Mouse (Mus musculus) cerebellum, adult 2 months (tissue): ENCODE measurements around the gene Zfhx2. TPM values are rescaled to one million over a fixed set of nuclear protein-coding genes. Genes with fewer than 3 reads are reported as not detected.

ENCODE experiments used
- DNase-seq, 2 experiments: peaks; one replicate each; pipeline ENCODE4 v3.0.0; 2021
- H3K27ac ChIP-seq: fragments of 200-500 bp; 2 replicates; pipeline ENCODE4 v1.5.1; 2012; ENCODE audit warnings: low read length, control low read depth, inconsistent platforms; ENCODE audit not compliant: insufficient read depth
- H3K27me3 ChIP-seq: fragments of 200-500 bp; 2 replicates; pipeline ENCODE4 v1.6.1; 2012; ENCODE audit warnings: inconsistent platforms, mild to moderate bottlenecking, low read length, moderate library complexity; ENCODE audit not compliant: control insufficient read depth, insufficient read depth
- H3K4me1 ChIP-seq: fragments of 200-500 bp; 2 replicates; pipeline ENCODE4 v1.6.1; 2011; ENCODE audit warnings: low read length; ENCODE audit not compliant: control insufficient read depth, insufficient read depth
- H3K4me3 ChIP-seq: fragments of 200-500 bp; replicated peaks from 2 replicates; pipeline ENCODE3; 2011; ENCODE audit warnings: mild to moderate bottlenecking, low read depth, low read length, control low read depth; ENCODE audit not compliant: insufficient read depth
- CTCF ChIP-seq: fragments of 200-500 bp; IDR thresholded peaks from 2 replicates; pipeline ENCODE4 v1.5.1; 2011; ENCODE audit warnings: low read depth, mild to moderate bottlenecking, control low read depth, low read length, moderate library complexity, borderline replicate concordance; ENCODE audit not compliant: insufficient read depth
- POLR2A ChIP-seq: fragments of 200-500 bp; IDR thresholded peaks from 2 replicates; pipeline ENCODE4 v1.6.1; 2011; ENCODE audit warnings: low read length, control low read depth, borderline replicate concordance; ENCODE audit not compliant: insufficient read depth
- WGBS: fragments of 180-500 bp; shearing (Covaris S2); methylation state at CpG from one replicate; pipeline ENCODE4 v1.1.7; 2018; 5-methylcytosine and 5-hydroxymethylcytosine counted together
- polyA plus RNA-seq: library from polyadenylated mRNA; depleted of rRNA; stranded (reverse); fragments of >200 nt; gene quantifications from 2 replicates; pipeline ENCODE4 v1.2.3, GENCODE M21; 2012

Gene Zfhx2
- polyA plus RNA-seq, 1 experiment, result 10.7 TPM

DNA sequence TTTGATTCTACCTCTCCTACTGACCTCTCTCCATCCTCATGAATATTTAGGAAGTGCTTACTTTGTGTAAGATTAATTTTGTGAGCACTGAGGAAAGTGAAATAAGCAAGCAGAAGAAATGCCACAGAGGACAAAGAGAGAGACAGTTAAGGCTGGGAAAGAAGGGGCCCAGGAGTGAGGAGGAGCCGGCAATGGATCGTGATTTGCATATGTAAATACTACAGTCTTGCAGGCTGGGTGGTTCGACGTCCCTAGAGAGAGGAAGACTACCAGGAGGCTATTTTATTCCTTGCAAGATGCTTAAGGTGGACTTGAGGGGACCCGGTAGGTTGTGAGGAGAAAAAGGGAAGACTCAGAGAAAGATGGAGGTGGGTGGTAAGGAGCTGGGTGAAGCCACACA, 11.0 kb downstream of the Zfhx2 start:
- Histone ChIP-seq H3K27me3 (no peaks in the 10 kb centered on the region), H3K4me3 (no peak overlapping the region), H3K4me1 (peaks cover 32% of the 10 kb centered on the region), H3K27ac (no peak overlapping the region; the same call in 1 of the 2 replicates)
- WGBS, result 35% methylated on average over 5 of the region's 5 CpGs
- no peak for DNase-seq
- TF ChIP-seq CTCF (no peak), POLR2A (no peak)

GRCm38 (mm10) chr14:55079214-55079970, 12.7 kb downstream of the Zfhx2 start:
- no peak overlapping the region for H3K4me3 ChIP-seq
- 14% methylated on average over 8 of the region's 8 CpGs for WGBS
- DNase-seq, result peak; percentile 75 to 86
- TF ChIP-seq POLR2A, result peak; percentile 28; the same call in 1 of the 2 replicates
- peak; percentile 94 for TF ChIP-seq CTCF
- peaks cover 25% of the 10 kb centered on the region for H3K4me1 ChIP-seq
- no peaks in the 10 kb centered on the region for H3K27me3 ChIP-seq
- H3K27ac ChIP-seq, result peak overlapping the region; percentile 39

DNA sequence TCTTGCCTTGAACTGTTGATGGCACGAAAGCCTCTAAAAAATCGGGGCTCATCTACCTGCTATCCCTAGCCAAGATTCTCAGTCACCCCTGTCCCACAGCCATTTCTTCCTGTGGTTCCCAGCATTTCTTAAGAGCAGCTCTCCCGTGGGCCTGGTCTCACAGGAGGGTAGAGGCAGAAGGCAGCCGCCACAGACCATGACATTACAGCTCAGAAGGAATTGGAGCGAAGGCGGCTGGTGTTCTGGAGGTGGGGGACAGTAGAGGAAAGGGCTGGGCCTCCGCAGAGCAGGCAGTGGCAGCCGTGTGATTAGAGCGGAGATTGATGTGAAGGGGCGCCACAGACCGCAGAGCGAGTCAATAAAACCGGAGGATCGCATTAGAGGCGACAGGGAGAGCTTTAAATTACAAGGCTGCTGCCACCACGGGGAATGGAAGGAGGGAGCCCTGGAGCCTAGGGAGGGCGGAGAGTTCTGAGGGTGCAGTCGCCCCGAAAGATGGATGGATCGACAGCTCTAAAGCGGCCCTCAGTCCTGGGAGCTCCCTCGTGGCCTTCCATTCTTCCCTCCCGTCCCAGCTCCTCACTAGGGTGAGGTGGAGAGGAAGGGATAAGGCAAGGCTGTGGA, 13.6 kb downstream of the Zfhx2 start:
- Histone ChIP-seq H3K27ac (peak overlapping the region; percentile 39), H3K27me3 (no peaks in the 10 kb centered on the region), H3K4me3 (no peak overlapping the region), H3K4me1 (peaks cover 34% of the 10 kb centered on the region)
- 42% methylated on average over 23 of the region's 23 CpGs for WGBS
- TF ChIP-seq POLR2A, result no peak
- peak in 1 of 2 experiments; percentile 57 for DNase-seq

DNA sequence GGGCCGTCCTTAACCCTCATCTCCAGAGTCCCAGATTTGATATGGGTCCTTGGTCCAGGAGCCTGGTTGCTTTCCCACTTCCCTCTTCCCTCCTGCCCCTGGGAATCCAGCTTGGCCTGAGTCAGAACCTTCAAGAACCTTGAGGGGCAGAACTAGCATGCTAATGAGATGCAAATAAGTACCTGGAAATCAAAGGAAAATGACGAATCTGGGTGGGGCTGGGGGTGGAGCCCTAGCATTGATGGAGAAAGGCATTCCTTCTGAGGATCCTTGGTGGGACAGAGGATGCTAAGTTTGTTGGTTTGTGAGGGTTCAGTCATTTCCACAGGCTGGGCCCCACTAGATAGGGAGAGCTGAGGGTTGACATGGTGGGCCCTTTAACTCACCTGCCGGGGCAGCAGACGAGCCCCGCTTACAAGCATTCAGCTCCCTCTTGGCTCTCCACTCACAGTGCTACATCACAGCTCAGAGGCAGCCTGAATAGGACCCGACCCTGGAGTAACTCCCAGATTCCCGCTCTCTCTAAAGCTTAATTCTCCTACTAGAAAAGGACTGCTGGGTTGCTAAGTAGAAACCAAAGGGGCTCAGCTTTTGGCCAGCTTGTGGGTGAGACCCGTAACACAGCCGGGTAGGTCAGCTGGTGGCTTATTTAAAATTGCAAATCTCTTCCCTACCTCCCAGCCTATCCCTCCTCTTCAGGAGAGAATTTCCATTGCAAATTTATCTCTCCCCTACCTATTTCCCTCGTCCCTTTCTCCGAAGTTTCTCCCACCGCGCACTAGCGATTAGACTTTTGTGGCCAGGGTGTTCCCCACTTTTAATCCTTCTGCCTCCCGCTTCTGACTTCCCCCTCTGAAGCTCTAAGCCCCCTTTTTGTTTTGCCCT, 14.4 kb downstream of the Zfhx2 start:
- peak overlapping the region; percentile 39 for H3K27ac ChIP-seq
- H3K4me1 ChIP-seq, result peaks cover 42% of the 10 kb centered on the region
- H3K4me3 ChIP-seq, result no peak overlapping the region
- no peak for TF ChIP-seq CTCF
- no peak for TF ChIP-seq POLR2A
- no peak for DNase-seq
- no peaks in the 10 kb centered on the region for H3K27me3 ChIP-seq
- 46% methylated on average over 15 of the region's 15 CpGs for WGBS

- no peak overlapping the region for H3K27ac ChIP-seq
- H3K4me1 ChIP-seq, result peaks cover 49% of the 10 kb centered on the region
- TF ChIP-seq CTCF (no peak), POLR2A (no peak)
Measured at GRCm38 (mm10) chr14:55076956-55077355, 15.2 kb downstream of the Zfhx2 start.

GRCm38 (mm10) chr14:55076224-55076623, 15.9 kb downstream of the Zfhx2 start:
- WGBS, result 8% methylated on average over 6 of the region's 6 CpGs
- peak; percentile 63 to 64 for DNase-seq
- peaks cover 55% of the 10 kb centered on the region for H3K4me1 ChIP-seq

More at GRCm38 (mm10) chr14:55076956-55077355, 15.2 kb downstream of the Zfhx2 start:
- no peaks in the 10 kb centered on the region for H3K27me3 ChIP-seq
- H3K4me3 ChIP-seq, result no peak overlapping the region
- DNase-seq, result no peak
- 49% methylated on average over 3 of the region's 3 CpGs for WGBS

GRCm38 (mm10) chr14:55074416-55074815, 17.7 kb downstream of the Zfhx2 start:
- 0 out of 2 replicates have a peak overlapping the region, but pooled peaks have one; percentile 17 for H3K27ac ChIP-seq
- no peak for TF ChIP-seq POLR2A
- no peak for TF ChIP-seq CTCF
- WGBS, result 27% methylated on average over 12 of the region's 12 CpGs
- no peak overlapping the region for H3K4me3 ChIP-seq
- H3K27me3 ChIP-seq, result no peaks in the 10 kb centered on the region
- no peak for DNase-seq
- peaks cover 55% of the 10 kb centered on the region for H3K4me1 ChIP-seq

More at GRCm38 (mm10) chr14:55076224-55076623, 15.9 kb downstream of the Zfhx2 start:
- Histone ChIP-seq H3K27me3 (no peaks in the 10 kb centered on the region), H3K4me3 (no peak overlapping the region), H3K27ac (no peak overlapping the region; the same call in 1 of the 2 replicates)
- TF ChIP-seq POLR2A (no peak), CTCF (no peak)
